Mouse (Mus musculus): ENCODE measurements around the gene Tmem121b. TPM values are rescaled to one million over a fixed set of nuclear protein-coding genes. Genes with fewer than 3 reads are reported as not detected.

The Tmem121b gene
- total RNA-seq, 1 experiment from 2014 or later = 0.15 TPM

GRCm38 (mm10) chr6:120463884-120464283 is 29.7 kb downstream of the Tmem121b start:
- peak; percentile 57 for DNase-seq

- peak; percentile 90 for DNase-seq
Observed at GRCm38 (mm10) chr6:120463086-120463871, 30.3 kb downstream of the Tmem121b start, which contains the start of gene Il17ra. Il17ra (plus strand) TSS chr6:120463247.

GRCm38 (mm10) chr6:120462251-120462650 is 31.4 kb downstream of the Tmem121b start:
- DNase-seq = no peak

- DNase-seq = no peak
Observed at GRCm38 (mm10) chr6:120461217-120461616, 32.4 kb downstream of the Tmem121b start.

- no peak for DNase-seq
Observed at GRCm38 (mm10) chr6:120457751-120458150, 35.9 kb downstream of the Tmem121b start.

- DNase-seq = no peak
Observed at GRCm38 (mm10) chr6:120457074-120457473, 36.5 kb downstream of the Tmem121b start.

GRCm38 (mm10) chr6:120454627-120455077 is 39.0 kb downstream of the Tmem121b start:
- DNase-seq = no peak

- no peak for DNase-seq
Observed at GRCm38 (mm10) chr6:120453556-120453955, 40.1 kb downstream of the Tmem121b start.

- no peak for DNase-seq
Observed at GRCm38 (mm10) chr6:120453103-120453445, 40.5 kb downstream of the Tmem121b start.

GRCm38 (mm10) chr6:120452384-120453102 is 41.1 kb downstream of the Tmem121b start:
- DNase-seq = no peak

- DNase-seq = no peak
Observed at GRCm38 (mm10) chr6:120450208-120450607, 43.4 kb downstream of the Tmem121b start.

- DNase-seq = no peak
Observed at GRCm38 (mm10) chr6:120443363-120444355, 49.9 kb downstream of the Tmem121b start.

GRCm38 (mm10) chr6:120442171-120442749 is 51.3 kb downstream of the Tmem121b start:
- DNase-seq = no peak

Other genes with a start within 250 kb of the Tmem121b start
- gene D330020A13Rik, start 199.4 kb downstream of the Tmem121b start, total RNA-seq (2021) = not detected in 2 replicates
- 5.4 and 5.6 TPM in 2 replicates for gene B4galnt3, start 199.2 kb downstream of the Tmem121b start, total RNA-seq (2021)
- gene Kdm5a, start 129.7 kb downstream of the Tmem121b start, total RNA-seq (2021) = 54.8 and 58.4 TPM in 2 replicates
- gene Ccdc77, start 129.4 kb downstream of the Tmem121b start, total RNA-seq (2021) = 10.5 and 10.7 TPM in 2 replicates
- gene Il17ra, start 30.6 kb downstream of the Tmem121b start, total RNA-seq (2021) = 9.1 and 15.0 TPM in 2 replicates
- gene Hdhd5, start 37.5 kb upstream of the Tmem121b start, total RNA-seq (2021) = 25.6 and 29.9 TPM in 2 replicates
- 16.3 and 20.4 TPM in 2 replicates for gene Cecr2, start 172.6 kb upstream of the Tmem121b start, total RNA-seq (2021)

Data from adrenal gland, postnatal 14 days (tissue).